Mouse (Mus musculus): ENCODE data around the gene Trim17. TPM values are rescaled to one million over a fixed set of nuclear protein-coding genes. Genes with fewer than 3 reads are reported as not detected.

Trim17 gene
- polyA plus RNA-seq, 1 experiment from 2014 or later, result 1.1 TPM

Small RNAs within 50 kb of the gene (microRNA-seq; reads per million reads assigned to microRNA genes)
- 0.81 reads per million, percentile 9 among the genes with 10 or more reads in this experiment for gene Gm44313 (ENCODE audit: borderline number of aligned reads)

Other genes with a start within 250 kb of the Trim17 start
- not detected in 2 replicates for gene Olfr318, start 230.7 kb upstream of the Trim17 start, polyA plus RNA-seq (2014; fragmentation: Nextera tagmentation; extraction: Ambion mirVana)
- gene Olfr317, start 215.5 kb upstream of the Trim17 start, polyA plus RNA-seq (2014; fragmentation: Nextera tagmentation; extraction: Ambion mirVana), result not detected in 2 replicates
- gene Olfr316, start 202.0 kb upstream of the Trim17 start, polyA plus RNA-seq (2014; fragmentation: Nextera tagmentation; extraction: Ambion mirVana), result not detected in 2 replicates
- gene Olfr315, start 181.5 kb upstream of the Trim17 start, polyA plus RNA-seq (2014; fragmentation: Nextera tagmentation; extraction: Ambion mirVana), result not detected in 2 replicates
- gene Olfr314, start 171.7 kb upstream of the Trim17 start, polyA plus RNA-seq (2014; fragmentation: Nextera tagmentation; extraction: Ambion mirVana), result not detected in 2 replicates
- 0.52 and 0.58 TPM in 2 replicates for gene Fam183b, start 152.7 kb upstream of the Trim17 start, polyA plus RNA-seq (2014; fragmentation: Nextera tagmentation; extraction: Ambion mirVana)
- gene Olfr313, start 139.7 kb upstream of the Trim17 start, polyA plus RNA-seq (2014; fragmentation: Nextera tagmentation; extraction: Ambion mirVana), result not detected in 2 replicates
- gene Olfr312, start 125.4 kb upstream of the Trim17 start, polyA plus RNA-seq (2014; fragmentation: Nextera tagmentation; extraction: Ambion mirVana), result not detected in 2 replicates
- gene Olfr311, start 115.4 kb upstream of the Trim17 start, polyA plus RNA-seq (2014; fragmentation: Nextera tagmentation; extraction: Ambion mirVana), result 0.16 TPM in 1 of 2 replicates, not detected in the other
- 5.1 and 5.7 TPM in 2 replicates for gene Gm12258, start 107.5 kb upstream of the Trim17 start, polyA plus RNA-seq (2014; fragmentation: Nextera tagmentation; extraction: Ambion mirVana)
- 4.6 and 6.4 TPM in 2 replicates for gene 2810021J22Rik, start 87.5 kb upstream of the Trim17 start, polyA plus RNA-seq (2014; fragmentation: Nextera tagmentation; extraction: Ambion mirVana)
- gene Zfp39, start 50.5 kb upstream of the Trim17 start, polyA plus RNA-seq (2014; fragmentation: Nextera tagmentation; extraction: Ambion mirVana), result 5.1 and 5.4 TPM in 2 replicates
- gene Btnl10, start 36.8 kb upstream of the Trim17 start, polyA plus RNA-seq (2014; fragmentation: Nextera tagmentation; extraction: Ambion mirVana), result 0.27 TPM in 1 of 2 replicates, not detected in the other
- 172 and 192 TPM in 2 replicates for gene Rnf187, start 15.8 kb upstream of the Trim17 start, polyA plus RNA-seq (2014; fragmentation: Nextera tagmentation; extraction: Ambion mirVana)
- gene Hist3h2ba, start 5.8 kb upstream of the Trim17 start, polyA plus RNA-seq (2014; fragmentation: Nextera tagmentation; extraction: Ambion mirVana), result 6.4 and 8.4 TPM in 2 replicates
- gene Hist3h2a, start within 50 bp of the Trim17 start, polyA plus RNA-seq (2014; fragmentation: Nextera tagmentation; extraction: Ambion mirVana), result 22.5 and 23.3 TPM in 2 replicates
- gene Trim11, start 23.4 kb downstream of the Trim17 start, polyA plus RNA-seq (2014; fragmentation: Nextera tagmentation; extraction: Ambion mirVana), result 26.1 and 27.5 TPM in 2 replicates
- 39.3 and 41.1 TPM in 2 replicates for gene Obscn, start 181.7 kb downstream of the Trim17 start, polyA plus RNA-seq (2014; fragmentation: Nextera tagmentation; extraction: Ambion mirVana)
- gene Iba57, start 209.1 kb downstream of the Trim17 start, polyA plus RNA-seq (2014; fragmentation: Nextera tagmentation; extraction: Ambion mirVana), result 3.8 and 5.3 TPM in 2 replicates
- gene Gjc2, start 228.5 kb downstream of the Trim17 start, polyA plus RNA-seq (2014; fragmentation: Nextera tagmentation; extraction: Ambion mirVana), result 0.11 TPM in 1 of 2 replicates, not detected in the other
- 121 and 125 TPM in 2 replicates for gene Guk1, start 237.5 kb downstream of the Trim17 start, polyA plus RNA-seq (2014; fragmentation: Nextera tagmentation; extraction: Ambion mirVana)
- gene Mrpl55, start 247.8 kb downstream of the Trim17 start, polyA plus RNA-seq (2014; fragmentation: Nextera tagmentation; extraction: Ambion mirVana), result 98.5 and 102 TPM in 2 replicates